Mouse (Mus musculus) liver (tissue): ENCODE data around the gene Plekha7.

Experiments
- DNase-seq: peaks from one replicate; pipeline ENCODE4 v3.0.0-alpha.2; 2020; ENCODE audit warnings: mixed read lengths

Gene Plekha7

GRCm38 (mm10) chr7:116184358-116185057 is 123.7 kb downstream of the Plekha7 start:
- DNase-seq, result no peak

DNA sequence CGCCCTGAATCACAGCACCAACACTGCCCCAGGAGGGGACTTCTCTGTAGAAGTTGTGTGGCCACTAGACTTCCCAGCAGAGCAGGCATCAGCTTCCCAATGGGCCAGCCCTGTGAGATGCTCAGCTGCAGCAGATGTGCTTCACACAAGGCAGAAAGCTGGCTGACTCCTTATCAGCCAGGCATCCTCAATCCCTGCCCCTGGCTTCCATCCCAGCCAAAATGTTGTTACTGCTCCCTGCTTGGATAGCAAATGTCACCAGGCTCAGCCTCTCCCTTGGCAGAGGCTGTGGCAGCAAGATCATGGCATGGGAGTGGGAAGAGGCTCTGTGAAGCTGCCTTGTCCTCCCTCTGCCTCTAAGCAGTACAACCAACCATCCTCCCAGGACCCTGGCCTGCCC is 125.7 kb downstream of the Plekha7 start:
- DNase-seq, result no peak

- no peak for DNase-seq
These were observed 126.7 kb downstream of the Plekha7 start for GRCm38 (mm10) chr7:116181444-116181946.

- DNase-seq, result no peak
These were observed 129.3 kb downstream of the Plekha7 start for GRCm38 (mm10) chr7:116178916-116179315.

DNA sequence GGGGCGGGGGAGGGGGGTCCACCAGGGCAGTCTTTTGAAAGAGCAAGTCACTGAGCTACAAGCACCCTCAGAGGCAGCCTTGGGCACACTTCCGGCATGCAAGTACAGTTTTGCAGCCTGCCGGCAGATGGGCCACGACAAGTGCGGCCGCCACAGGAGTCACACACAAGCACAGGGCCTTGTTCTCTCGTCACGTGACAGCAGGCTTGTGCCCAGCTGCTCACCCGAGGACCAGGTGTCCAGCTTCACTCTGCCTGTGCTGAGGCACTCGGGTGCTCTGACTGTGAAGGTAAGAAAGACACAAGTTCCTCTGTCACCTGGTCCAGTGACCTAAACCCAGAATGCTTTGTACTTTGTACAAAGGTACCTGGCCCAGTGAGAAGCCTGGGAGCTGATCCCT is 135.4 kb downstream of the Plekha7 start:
- no peak for DNase-seq

DNA sequence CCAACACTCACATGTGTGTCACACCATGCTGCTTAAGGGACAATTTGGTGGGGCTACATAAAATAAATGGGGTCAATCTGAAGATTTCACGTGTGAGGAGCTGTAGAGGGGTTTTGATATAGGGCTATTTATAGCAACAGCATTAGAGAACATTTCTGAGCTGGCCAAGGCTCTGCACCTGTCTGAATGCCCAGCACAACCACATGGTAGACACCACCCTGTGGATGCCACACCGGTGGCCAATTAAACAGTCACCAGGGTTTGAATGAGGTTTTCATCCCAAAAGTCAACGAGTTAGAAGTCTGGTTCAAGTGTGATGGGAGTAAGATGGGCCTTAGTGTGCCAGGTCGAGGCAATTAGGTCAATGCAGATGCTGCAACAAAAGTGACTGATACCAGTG is 138.8 kb downstream of the Plekha7 start:
- DNase-seq, result no peak

DNA sequence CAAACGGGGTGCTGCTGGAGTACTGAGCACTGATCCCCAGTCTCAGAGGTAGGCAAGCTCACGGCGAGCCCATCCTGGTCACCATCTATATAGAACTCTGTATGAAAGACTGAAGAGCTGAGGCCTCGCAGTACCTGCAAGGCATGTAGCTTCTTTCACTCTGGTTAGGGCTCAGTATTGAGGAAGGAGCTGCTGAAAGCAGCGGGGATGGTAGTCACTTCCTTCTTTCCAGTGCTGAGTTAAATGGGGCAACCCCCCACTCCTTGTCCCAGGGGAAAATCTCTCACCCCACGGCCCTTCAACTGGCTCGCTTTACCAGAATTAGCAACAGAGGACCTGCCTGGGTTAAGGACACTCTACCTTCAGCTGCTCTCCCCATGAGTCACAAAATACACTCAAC is 140.0 kb downstream of the Plekha7 start:
- no peak for DNase-seq

- no peak for DNase-seq
These were observed 143.9 kb downstream of the Plekha7 start for GRCm38 (mm10) chr7:116164232-116164631.

- DNase-seq, result peak; percentile 17
These were observed 146.6 kb downstream of the Plekha7 start for GRCm38 (mm10) chr7:116161544-116161943.

DNA sequence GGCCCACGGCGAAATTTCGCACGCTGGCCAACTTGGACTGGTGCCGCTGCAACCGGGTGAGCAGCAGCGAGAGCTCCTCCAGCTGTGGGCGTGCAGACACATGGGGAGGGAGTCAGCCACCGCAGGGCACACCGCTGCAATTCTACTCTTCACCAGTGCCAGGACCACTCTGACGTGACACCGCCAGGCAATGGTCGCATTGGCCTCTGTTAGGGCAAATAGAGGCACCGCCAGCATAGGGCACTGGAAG is 151.4 kb downstream of the Plekha7 start:
- DNase-seq, result no peak

- no peak for DNase-seq
These were observed 151.9 kb downstream of the Plekha7 start for GRCm38 (mm10) chr7:116156072-116156893.

GRCm38 (mm10) chr7:116153781-116154368 is 154.3 kb downstream of the Plekha7 start:
- DNase-seq, result no peak

DNA sequence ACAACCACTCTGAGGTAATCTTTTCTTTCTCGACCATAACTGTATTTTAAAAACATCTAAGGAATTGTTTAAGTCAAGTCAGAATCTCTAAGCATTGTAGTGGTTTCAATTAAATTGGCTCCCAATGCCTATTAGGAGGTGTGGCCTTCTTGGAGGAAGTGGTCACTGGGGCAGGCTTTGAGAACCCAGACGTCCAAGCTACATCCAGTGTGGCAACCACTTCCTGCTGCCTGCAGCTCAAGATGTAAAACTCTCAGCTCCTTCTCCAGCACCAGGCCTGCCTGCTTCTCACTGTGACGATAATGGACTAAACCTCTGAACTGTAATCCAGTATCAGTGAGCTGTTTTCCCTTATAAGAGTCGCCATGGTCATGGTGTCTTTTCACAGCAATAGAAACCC is 158.6 kb downstream of the Plekha7 start:
- DNase-seq, result no peak

- DNase-seq, result no peak
These were observed 161.1 kb downstream of the Plekha7 start for GRCm38 (mm10) chr7:116147114-116147513.

DNA sequence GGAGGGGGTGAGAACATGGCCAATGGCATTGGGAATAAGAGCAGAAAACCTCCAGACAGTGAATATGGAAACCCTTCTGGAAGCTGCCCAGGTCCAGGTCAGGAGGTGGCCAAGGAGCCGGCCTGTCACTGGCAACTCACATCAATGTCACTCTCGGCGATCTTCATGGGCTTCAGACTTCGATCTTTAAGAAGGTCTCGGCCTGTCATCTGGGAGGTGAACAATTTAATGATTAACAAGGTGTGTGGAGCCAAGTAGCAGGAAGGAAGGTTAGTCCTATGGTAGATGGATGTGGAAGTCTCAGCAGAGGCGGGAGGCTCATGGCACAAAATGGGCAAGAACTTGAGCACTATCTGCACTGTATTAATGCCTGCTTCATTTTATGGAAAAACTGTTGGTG is 163.1 kb downstream of the Plekha7 start:
- no peak for DNase-seq

DNA sequence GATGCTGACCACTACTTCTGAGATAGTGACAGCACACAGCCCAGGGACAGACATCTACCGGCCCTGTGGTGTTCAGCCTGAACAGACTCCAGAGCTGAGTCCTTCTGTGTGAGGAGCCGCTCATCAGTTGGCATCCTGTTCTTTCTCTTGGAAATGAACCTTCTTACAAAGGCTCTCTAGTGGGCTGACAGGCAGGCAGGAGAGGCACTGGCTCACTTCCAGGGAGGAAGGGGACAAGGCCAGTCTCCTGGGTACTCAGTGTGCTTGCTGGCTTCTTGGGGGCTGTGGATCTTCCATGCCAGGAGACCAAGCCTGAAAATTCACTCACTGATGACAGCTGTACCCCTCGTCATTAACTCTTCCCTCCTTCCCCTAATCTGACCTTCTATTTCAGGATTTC is 170.5 kb downstream of the Plekha7 start:
- DNase-seq, result no peak

GRCm38 (mm10) chr7:116137149-116137548 is 171.0 kb downstream of the Plekha7 start:
- no peak for DNase-seq

GRCm38 (mm10) chr7:116134413-116135292 is 173.5 kb downstream of the Plekha7 start:
- DNase-seq, result no peak

GRCm38 (mm10) chr7:116132078-116132477 is 176.1 kb downstream of the Plekha7 start:
- DNase-seq, result peak; percentile 72

DNA sequence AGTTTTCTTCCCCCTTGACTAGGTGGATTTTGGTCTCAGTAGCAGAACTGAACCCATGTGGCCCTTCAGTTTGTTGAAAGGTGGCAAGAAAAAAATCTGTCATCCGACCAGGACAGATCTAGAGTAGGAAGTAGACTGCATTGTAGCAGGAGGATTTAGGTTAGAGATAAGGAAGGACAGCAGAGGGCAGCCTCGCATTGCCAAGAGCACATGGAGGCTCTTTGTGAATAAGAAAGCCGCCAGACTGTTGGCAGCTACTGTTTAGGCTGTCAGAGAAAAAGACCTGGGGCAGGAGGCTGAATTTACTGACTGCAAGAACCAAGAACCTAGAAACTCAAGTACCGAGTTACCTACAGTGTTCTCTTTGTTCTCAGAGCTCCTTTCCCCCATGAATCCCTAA is 176.8 kb downstream of the Plekha7 start:
- DNase-seq, result peak; percentile 27

GRCm38 (mm10) chr7:116129374-116129773 is 178.8 kb downstream of the Plekha7 start:
- DNase-seq, result no peak

DNA sequence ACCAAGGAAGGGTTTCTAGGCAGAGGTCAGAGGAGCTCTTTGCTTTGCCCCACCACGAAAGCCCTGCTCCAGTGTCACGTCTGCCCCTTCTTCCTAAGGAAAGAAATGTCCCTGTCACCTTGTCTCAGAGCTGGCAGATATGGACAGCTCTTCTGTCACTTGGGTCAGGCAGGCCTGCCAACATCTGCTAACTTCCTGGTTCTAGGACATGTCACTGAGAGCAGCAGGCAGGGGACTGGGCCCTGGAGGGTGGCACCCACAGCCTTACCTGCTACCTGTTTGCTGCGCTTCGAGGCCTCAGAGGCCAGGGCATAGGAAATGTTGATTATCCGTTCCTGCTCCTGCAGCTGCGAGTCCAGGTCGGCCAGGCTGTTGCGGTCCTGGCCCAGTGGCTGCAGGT is 179.9 kb downstream of the Plekha7 start:
- no peak for DNase-seq

DNA sequence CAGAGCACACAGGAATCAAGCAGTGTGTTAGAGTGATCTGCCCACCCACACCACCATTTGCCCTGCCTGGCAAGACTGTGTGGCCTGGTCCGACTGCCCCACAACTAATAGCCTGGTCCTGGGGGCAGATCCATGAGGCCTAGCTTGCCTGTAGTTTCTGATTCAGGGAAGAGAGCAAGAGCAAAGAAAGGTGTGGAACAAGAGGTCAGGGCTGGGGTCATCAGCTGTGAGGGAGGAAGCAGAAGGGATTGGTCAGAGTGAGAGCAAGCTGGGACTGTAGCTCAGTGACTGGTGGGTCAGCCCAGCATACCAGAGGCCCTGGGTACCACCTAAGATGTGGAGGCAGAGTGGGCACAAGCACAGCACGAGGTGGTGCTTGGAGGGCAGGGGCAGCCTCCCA is 181.1 kb downstream of the Plekha7 start:
- no peak for DNase-seq
